Mouse (Mus musculus) embryonic fibroblast, embryonic 13.5 days (primary cell): ENCODE data around the gene Gm14862.

Experiments
- CTCF ChIP-seq: IDR thresholded peaks from 2 replicates; pipeline ENCODE4 v1.5.1; 2011; ENCODE audit warnings: mild to moderate bottlenecking, control low read depth, low read length, moderate library complexity, borderline replicate concordance; ENCODE audit not compliant: insufficient read depth
- POLR2A ChIP-seq: IDR thresholded peaks from 2 replicates; pipeline ENCODE4 v1.6.1; 2011; ENCODE audit warnings: low read depth, mild to moderate bottlenecking, control low read depth, low read length, moderate library complexity

DNA sequence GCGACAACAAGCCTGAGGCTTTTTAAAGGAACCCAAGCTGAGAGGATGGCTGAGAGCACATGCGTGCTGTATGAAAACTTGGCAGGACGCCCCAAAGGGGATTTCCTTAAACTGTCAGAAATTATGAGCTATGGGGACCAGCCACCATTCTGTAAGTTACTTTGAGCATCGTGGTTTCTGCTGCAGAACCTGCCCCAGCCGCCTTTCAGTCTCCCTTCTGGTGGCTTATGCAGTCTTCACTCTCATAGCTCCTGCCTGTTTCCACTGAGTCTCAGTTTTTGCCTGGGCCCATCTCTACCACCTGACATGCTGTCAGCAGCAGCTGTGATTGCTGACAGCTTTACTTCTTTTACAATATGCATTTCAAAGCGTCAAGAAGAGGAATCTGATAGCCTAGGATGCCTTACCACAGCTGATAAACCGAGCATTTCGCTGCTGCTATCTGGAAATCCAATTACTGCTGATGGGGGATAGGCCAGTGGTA lies 13.3 kb downstream of the Gm14862 start:
- TF ChIP-seq POLR2A (no peak), CTCF (no peak)
